Mouse (Mus musculus) cerebellum, postnatal 10 days (tissue): ENCODE measurements around the gene Lrig1.

Source experiments
- DNase-seq, 2 experiments: peaks; one replicate each; pipeline ENCODE4 v3.0.0; 2021; ENCODE audit warnings: mixed read lengths in 2 of 2

The Lrig1 gene

GRCm38 (mm10) chr6:94669370-94669769 is 30.6 kb downstream of the Lrig1 start:
- DNase-seq: no peak

GRCm38 (mm10) chr6:94668204-94668863 is 31.6 kb downstream of the Lrig1 start:
- DNase-seq: no peak

- no peak for DNase-seq
Observed at GRCm38 (mm10) chr6:94667131-94667530, 32.8 kb downstream of the Lrig1 start.

- peak in 1 of 2 experiments; percentile 23 for DNase-seq
Observed at GRCm38 (mm10) chr6:94666432-94667119, 33.4 kb downstream of the Lrig1 start.

GRCm38 (mm10) chr6:94665677-94666076 is 34.3 kb downstream of the Lrig1 start:
- no peak for DNase-seq

- DNase-seq: no peak
Observed at GRCm38 (mm10) chr6:94665248-94665647, 34.7 kb downstream of the Lrig1 start.

- DNase-seq: no peak
Observed at GRCm38 (mm10) chr6:94664000-94664399, 36.0 kb downstream of the Lrig1 start.

GRCm38 (mm10) chr6:94661923-94662322 is 38.0 kb downstream of the Lrig1 start:
- no peak for DNase-seq

GRCm38 (mm10) chr6:94661321-94661720 is 38.6 kb downstream of the Lrig1 start:
- no peak for DNase-seq

GRCm38 (mm10) chr6:94659886-94660333 is 40.0 kb downstream of the Lrig1 start:
- no peak for DNase-seq

GRCm38 (mm10) chr6:94658136-94658480 is 41.9 kb downstream of the Lrig1 start:
- no peak for DNase-seq

- no peak for DNase-seq
Observed at GRCm38 (mm10) chr6:94657204-94658135, 42.5 kb downstream of the Lrig1 start.

- DNase-seq: peak; percentile 60 to 66
Observed at GRCm38 (mm10) chr6:94655818-94656478, 44.0 kb downstream of the Lrig1 start.

GRCm38 (mm10) chr6:94653388-94654316 is 46.3 kb downstream of the Lrig1 start:
- DNase-seq: no peak

GRCm38 (mm10) chr6:94652659-94653213 is 47.2 kb downstream of the Lrig1 start:
- DNase-seq: no peak

- DNase-seq: no peak
Observed at GRCm38 (mm10) chr6:94651541-94651940, 48.4 kb downstream of the Lrig1 start.

GRCm38 (mm10) chr6:94649637-94650036 is 50.3 kb downstream of the Lrig1 start:
- DNase-seq: no peak

GRCm38 (mm10) chr6:94648496-94648895 is 51.5 kb downstream of the Lrig1 start:
- no peak for DNase-seq

GRCm38 (mm10) chr6:94647574-94648430 is 52.2 kb downstream of the Lrig1 start:
- DNase-seq: peak; percentile 48 to 66

GRCm38 (mm10) chr6:94646902-94647301 is 53.1 kb downstream of the Lrig1 start:
- DNase-seq: no peak
